Mouse (Mus musculus) E14TG2a.4 (cell line): ENCODE data around the gene Olfr1196.

ENCODE experiments used
- CTCF ChIP-seq: conservative IDR thresholded peaks from 2 replicates; pipeline ENCODE4 v1.5.1; 2014; ENCODE audit warnings: low read length
- POU5F1 ChIP-seq: IDR thresholded peaks from 2 replicates; pipeline ENCODE4 v1.6.1; 2014; ENCODE audit warnings: low read length, borderline replicate concordance

GRCm38 (mm10) chr2:88732266-88732665 is 27.9 kb upstream of the Olfr1196 start, which contains the start of gene Olfr1197:
- TF ChIP-seq POU5F1 = no peak
- no peak for TF ChIP-seq CTCF
